Mouse (Mus musculus): ENCODE data around the gene Ripply1. TPM values are rescaled to one million over a fixed set of nuclear protein-coding genes. Genes with fewer than 3 reads are reported as not detected.

Ripply1 gene
- polyA plus RNA-seq, 1 experiment from 2014 or later = not detected

Other genes with a start within 250 kb of the Ripply1 start
- gene Rnf128, start 219.0 kb downstream of the Ripply1 start, polyA plus RNA-seq (2015; fragmentation: Nextera tagmentation; extraction: Ambion mirVana) = 36.0 and 37.1 TPM in 2 replicates
- 2.6 and 2.7 TPM in 2 replicates for gene Tbc1d8b, start 97.4 kb downstream of the Ripply1 start, polyA plus RNA-seq (2015; fragmentation: Nextera tagmentation; extraction: Ambion mirVana)
- gene Gm15013, start 67.9 kb downstream of the Ripply1 start, polyA plus RNA-seq (2015; fragmentation: Nextera tagmentation; extraction: Ambion mirVana) = 0.19 and 0.32 TPM in 2 replicates
- 0.35 and 0.58 TPM in 2 replicates for gene Cldn2, start 18.5 kb upstream of the Ripply1 start, polyA plus RNA-seq (2015; fragmentation: Nextera tagmentation; extraction: Ambion mirVana)
- 17.1 and 17.2 TPM in 2 replicates for gene Morc4, start 89.3 kb upstream of the Ripply1 start, polyA plus RNA-seq (2015; fragmentation: Nextera tagmentation; extraction: Ambion mirVana)
- 4.1 and 4.2 TPM in 2 replicates for gene Rbm41, start 216.2 kb upstream of the Ripply1 start, polyA plus RNA-seq (2015; fragmentation: Nextera tagmentation; extraction: Ambion mirVana)

Measured in heart, embryonic 16.5 days (tissue).